Mouse (Mus musculus): ENCODE results near the gene D230025D16Rik. TPM values are rescaled to one million over a fixed set of nuclear protein-coding genes. Genes with fewer than 3 reads are reported as not detected.

Gene D230025D16Rik
- total RNA-seq, 2 experiments from 2014 or later: 38.9 to 39.2 TPM

DNA sequence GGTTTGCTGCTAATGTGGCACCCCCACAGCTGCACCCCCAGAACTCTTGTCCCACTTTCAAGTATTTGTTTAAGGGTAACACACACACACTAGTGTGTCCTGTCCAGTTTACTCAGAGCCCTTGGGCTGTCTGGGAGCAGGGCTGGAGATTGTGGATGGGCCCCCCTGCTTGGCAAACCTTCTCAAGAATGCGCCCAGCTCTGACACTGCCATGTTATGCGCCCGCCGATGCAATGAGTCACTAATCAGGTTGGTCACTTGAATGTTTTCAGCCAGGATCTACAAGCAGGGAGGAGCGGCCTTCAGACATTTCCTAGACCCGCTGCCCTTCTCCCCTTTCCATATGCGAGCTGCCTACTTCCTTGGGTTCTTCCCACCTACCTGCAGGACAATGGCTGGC is 67.5 kb downstream of the D230025D16Rik start:
- no peak for DNase-seq (ENCODE audit: low spot score in 2 of 2)
- TF ChIP-seq CTCF (conservative IDR thresholded peaks at IDR 0.05): no peak
- no peak overlapping the region for H3K4me3 ChIP-seq
- H3K27ac ChIP-seq: no peak overlapping the region

DNA sequence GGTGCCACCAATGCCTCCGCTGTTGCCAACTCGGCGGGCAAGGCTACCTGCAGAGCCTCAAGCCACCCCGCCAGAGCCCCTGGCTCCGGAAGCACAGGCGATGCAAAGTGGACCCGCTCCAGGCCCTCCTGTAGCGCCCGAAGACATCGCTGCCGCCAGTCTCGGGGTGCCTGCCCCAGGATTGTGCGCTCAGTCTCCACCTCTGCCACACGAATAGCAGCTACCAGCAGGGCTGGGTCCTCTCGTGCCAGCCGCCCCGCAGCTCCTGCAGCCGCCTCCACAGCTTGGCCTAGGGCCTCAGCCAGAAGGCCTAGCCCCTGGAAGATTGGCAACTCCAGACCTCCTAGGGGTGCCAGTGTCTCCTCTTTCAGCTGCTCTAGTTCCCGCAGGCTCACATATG is 68.5 kb downstream of the D230025D16Rik start:
- Histone ChIP-seq H3K4me3 (no peak overlapping the region), H3K27ac (no peak overlapping the region)
- DNase-seq (ENCODE audit: low spot score in 2 of 2): no peak
- no peak for TF ChIP-seq CTCF (conservative IDR thresholded peaks at IDR 0.05)

DNA sequence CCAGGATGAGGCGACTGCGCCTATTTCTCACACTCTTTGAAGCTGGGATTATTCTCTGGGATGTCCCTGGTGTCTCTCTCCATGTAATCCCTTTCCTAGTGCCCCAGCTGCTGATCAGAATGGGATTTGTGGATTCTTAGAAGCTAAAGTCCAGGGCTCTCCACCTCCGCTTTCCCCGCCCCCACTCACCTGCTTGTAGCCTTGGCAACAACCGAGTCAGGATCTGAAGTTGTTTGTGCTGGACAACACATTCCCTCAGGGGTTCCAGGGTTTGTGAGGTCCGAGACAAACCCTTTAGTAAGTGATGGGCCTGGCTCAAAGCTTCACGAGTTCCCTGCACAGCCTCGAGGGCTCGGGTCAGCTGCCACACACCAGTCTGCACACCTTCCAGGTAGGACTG is 69.8 kb downstream of the D230025D16Rik start:
- H3K27ac ChIP-seq: no peak overlapping the region
- no peak for DNase-seq (ENCODE audit: low spot score in 2 of 2)
- TF ChIP-seq CTCF (conservative IDR thresholded peaks at IDR 0.05): no peak
- no peak overlapping the region for H3K4me3 ChIP-seq

DNA sequence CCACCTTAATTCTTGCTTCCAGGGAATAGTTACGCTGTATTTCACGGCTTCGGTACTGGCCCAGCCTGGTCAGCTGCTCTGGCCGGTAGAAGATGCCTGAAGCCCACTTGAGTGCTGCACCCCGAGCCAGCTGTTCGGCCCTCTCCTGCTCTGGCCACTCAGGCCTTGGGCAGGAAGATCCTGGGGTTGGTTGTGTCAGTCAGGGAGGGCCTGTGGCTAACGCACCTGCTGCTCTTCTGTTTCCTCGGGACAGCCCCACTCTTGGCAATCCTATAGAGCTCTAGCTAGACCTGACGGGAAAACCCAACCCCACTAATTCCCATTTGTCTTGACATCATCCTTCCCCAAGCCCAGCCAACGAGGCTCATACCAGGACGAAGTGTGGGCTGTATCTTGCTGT is 70.3 kb downstream of the D230025D16Rik start:
- Histone ChIP-seq H3K4me3 (no peak overlapping the region), H3K27ac (no peak overlapping the region)
- no peak for TF ChIP-seq CTCF (conservative IDR thresholded peaks at IDR 0.05)
- no peak for DNase-seq (ENCODE audit: low spot score in 2 of 2)

DNA sequence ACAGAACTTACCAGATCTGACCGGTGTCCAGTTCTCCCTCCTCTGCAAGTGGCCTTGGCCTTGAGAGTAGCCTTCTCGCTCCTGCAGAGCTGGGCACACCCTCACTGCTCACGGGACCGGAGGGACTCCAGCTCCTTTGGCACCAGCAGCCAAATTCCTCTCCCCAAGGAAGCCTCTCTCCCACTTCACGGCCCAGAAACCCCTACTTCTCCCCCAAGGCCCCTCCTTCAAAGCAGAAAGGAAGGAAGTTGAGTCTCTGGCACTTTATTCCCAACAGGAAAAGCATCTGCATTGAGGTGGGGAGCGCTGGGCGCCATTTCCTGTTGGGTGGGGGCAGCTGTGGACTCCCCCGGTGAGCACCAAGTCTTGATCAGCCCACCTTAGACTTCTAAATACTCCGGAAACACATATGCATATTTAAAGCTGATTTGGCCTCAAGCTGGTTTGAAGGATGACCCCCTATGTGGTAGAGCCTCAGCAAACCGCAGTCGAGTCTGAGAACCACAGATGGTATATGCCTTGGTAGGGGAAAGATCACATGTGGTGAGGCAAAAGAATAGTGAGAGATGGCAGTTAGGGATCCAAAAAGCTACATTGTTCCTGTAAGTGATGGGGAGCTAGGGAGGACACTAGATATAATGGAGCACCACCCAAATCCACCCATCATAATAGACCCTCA is 71.1 kb downstream of the D230025D16Rik start, which contains the start of gene Exoc3l:
Exoc3l (minus strand) TSS at position 207 of the 679 bp plus-strand sequence.
- DNase-seq (ENCODE audit: low spot score in 2 of 2): no peak
- Histone ChIP-seq H3K4me3 (no peak within 1 kb of the TSS; the same call in 1 of the 2 replicates), H3K27ac (peak within 1 kb of the TSS; percentile 84)
- TF ChIP-seq CTCF (conservative IDR thresholded peaks at IDR 0.05): no peak

DNA sequence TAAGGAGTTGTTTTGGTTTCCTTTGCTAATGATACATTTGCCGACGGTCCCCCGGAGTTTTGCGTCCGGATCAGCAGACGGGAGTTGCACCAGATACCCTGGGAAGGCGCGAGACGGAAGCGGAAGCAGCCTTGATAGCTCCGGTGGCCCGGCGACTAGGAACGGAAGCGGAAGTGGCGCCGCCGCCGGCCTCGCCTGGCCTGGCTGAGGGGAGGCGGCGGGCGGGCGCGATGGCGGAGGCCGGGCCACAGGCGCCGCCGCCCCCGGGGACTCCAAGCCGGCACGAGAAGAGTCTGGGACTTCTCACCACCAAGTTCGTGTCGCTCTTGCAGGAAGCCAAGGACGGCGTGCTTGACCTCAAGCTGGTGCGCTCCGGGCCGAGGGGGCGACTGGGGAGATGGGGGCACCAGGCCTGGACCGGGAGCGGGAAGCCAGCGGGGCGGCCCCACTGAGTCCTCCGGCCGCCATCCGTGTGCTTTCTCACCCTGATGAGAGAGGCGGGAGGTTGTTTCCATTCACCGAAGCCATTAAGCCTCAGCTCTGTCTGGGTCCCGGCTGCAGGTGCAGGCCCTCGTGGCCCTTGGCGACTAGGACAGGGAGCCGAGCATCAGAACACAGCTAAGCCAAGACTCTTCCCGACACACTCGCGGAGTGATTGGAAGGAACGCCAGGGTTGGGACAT is 72.7 kb downstream of the D230025D16Rik start, which contains the start of gene E2f4:
E2f4 (plus strand) TSS at position 153 of the 682 bp plus-strand sequence.
- H3K4me3 ChIP-seq: peak within 1 kb of the TSS; percentile 99
- peak; percentile 15 for TF ChIP-seq CTCF (conservative IDR thresholded peaks at IDR 0.05)
- peak; percentile 92 to 93 for DNase-seq (ENCODE audit: low spot score in 2 of 2)
- H3K27ac ChIP-seq: peak within 1 kb of the TSS; percentile 84

- Histone ChIP-seq H3K27ac (peak overlapping the region; percentile 84), H3K4me3 (peak overlapping the region; percentile 99)
- no peak for DNase-seq (ENCODE audit: low spot score in 2 of 2)
- no peak for TF ChIP-seq CTCF (conservative IDR thresholded peaks at IDR 0.05)
These were observed 73.7 kb downstream of the D230025D16Rik start for GRCm38 (mm10) chr8:105298351-105299252.

- Histone ChIP-seq H3K27ac (no peak overlapping the region), H3K4me3 (no peak overlapping the region)
- no peak for DNase-seq (ENCODE audit: low spot score in 2 of 2)
- TF ChIP-seq CTCF (conservative IDR thresholded peaks at IDR 0.05): no peak
These were observed 75.0 kb downstream of the D230025D16Rik start for GRCm38 (mm10) chr8:105299962-105300361.

Other genes with a start within 250 kb of the D230025D16Rik start
- gene Ces2h, start 224.3 kb upstream of the D230025D16Rik start, total RNA-seq (2021): not detected
- not detected for gene Ces3a, start 176.5 kb upstream of the D230025D16Rik start, total RNA-seq (2021)
- not detected for gene Ces3b, start 141.4 kb upstream of the D230025D16Rik start, total RNA-seq (2021)
- gene Ces4a, start 93.3 kb upstream of the D230025D16Rik start, total RNA-seq (2021): not detected
- 10 to 100 TPM; 20.0 to 20.4 TPM for gene Cbfb, start 54.5 kb upstream of the D230025D16Rik start, total RNA-seq (2021)
- gene B3gnt9, start 30.0 kb downstream of the D230025D16Rik start, total RNA-seq (2021): 1 to 10 TPM; 2.9 TPM
- 1 to 10 TPM; 7.0 to 7.6 TPM for gene Tradd, start 39.5 kb downstream of the D230025D16Rik start, total RNA-seq (2021)
- gene Fbxl8, start 39.5 kb downstream of the D230025D16Rik start, total RNA-seq (2021): 1 to 10 TPM in 1 of 2 experiments, under 1 TPM in 1; 0.91 to 1.9 TPM
- 1 to 10 TPM; 7.2 to 9.5 TPM for gene Hsf4, start 44.7 kb downstream of the D230025D16Rik start, total RNA-seq (2021)
- 1 to 10 TPM; 7.4 to 7.8 TPM for gene Nol3, start 51.0 kb downstream of the D230025D16Rik start, total RNA-seq (2021)
- gene 4931428F04Rik, start 64.7 kb downstream of the D230025D16Rik start, total RNA-seq (2021): 10 to 100 TPM; 20.0 to 24.4 TPM
- 1 to 10 TPM; 1.4 TPM for gene Exoc3l, start 71.0 kb downstream of the D230025D16Rik start, total RNA-seq (2021)
- gene E2f4, start 72.5 kb downstream of the D230025D16Rik start, total RNA-seq (2021): 10 to 100 TPM; 36.1 to 39.0 TPM
- gene Elmo3, start 80.5 kb downstream of the D230025D16Rik start, total RNA-seq (2021): 1 to 10 TPM in 1 of 2 experiments, under 1 TPM in 1; 0.84 to 1.2 TPM
- 1 to 10 TPM; 7.6 to 7.7 TPM for gene Lrrc29, start 101.1 kb downstream of the D230025D16Rik start, total RNA-seq (2021)
- gene Tmem208, start 101.2 kb downstream of the D230025D16Rik start, total RNA-seq (2021): 10 to 100 TPM; 40.3 to 40.9 TPM
- 1 to 10 TPM; 2.0 to 2.1 TPM for gene Fhod1, start 122.8 kb downstream of the D230025D16Rik start, total RNA-seq (2021)
- gene Slc9a5, start 123.7 kb downstream of the D230025D16Rik start, total RNA-seq (2021): 10 to 100 TPM; 13.3 to 14.9 TPM
- gene Plekhg4, start 148.1 kb downstream of the D230025D16Rik start, total RNA-seq (2021): 1 to 10 TPM; 1.7 to 2.2 TPM
- gene Kctd19, start 188.4 kb downstream of the D230025D16Rik start, total RNA-seq (2021): not detected
- gene Lrrc36, start 188.4 kb downstream of the D230025D16Rik start, total RNA-seq (2021): under 1 TPM; 0.42 to 0.84 TPM
- gene Tppp3, start 246.4 kb downstream of the D230025D16Rik start, total RNA-seq (2021): 10 to 100 TPM; 36.5 to 36.8 TPM

Data from layer of hippocampus, adult 2 months (tissue).